Mouse (Mus musculus): Measurements from ENCODE around the gene Map4k4.

GRCm38 (mm10) chr1:39921996-39922395 lies 21.3 kb downstream of the Map4k4 start:
- TF ChIP-seq CTCF (IDR thresholded peaks at IDR 0.05; ENCODE audit: extremely low read depth, insufficient read depth, low read length) = no peak
- TF ChIP-seq POLR2A (IDR thresholded peaks at IDR 0.05; ENCODE audit: extremely low read depth, insufficient read depth, low read length) = no peak
